Mouse (Mus musculus): ENCODE measurements around the gene Tcf25. TPM values are rescaled to one million over a fixed set of nuclear protein-coding genes. Genes with fewer than 3 reads are reported as not detected.
"Not testable (repeated sequence)": the region's sequence is repeated elsewhere in the genome, so short reads cannot be mapped to it uniquely, and the experiment has no call there.

Tcf25 gene
- total RNA-seq, 2 experiments from 2014 or later: 134 to 140 TPM

- intact Hi-C loops (cut with DNase I): no loop called here
- DNase-seq: no peak
- H3K4me3 ChIP-seq: no peak overlapping the region
- TF ChIP-seq CTCF (IDR thresholded peaks at IDR 0.05): no peak
- no peak overlapping the region for H3K27ac ChIP-seq
These were observed 72.4 kb downstream of the Tcf25 start for GRCm38 (mm10) chr8:123445981-123446380.

GRCm38 (mm10) chr8:123446799-123447198, 73.2 kb downstream of the Tcf25 start:
- no peak overlapping the region for H3K4me3 ChIP-seq
- intact Hi-C loops (cut with DNase I): no loop called here
- TF ChIP-seq CTCF (IDR thresholded peaks at IDR 0.05): no peak
- DNase-seq: no peak
- no peak overlapping the region for H3K27ac ChIP-seq

- no peak for TF ChIP-seq CTCF (IDR thresholded peaks at IDR 0.05)
- H3K27ac ChIP-seq: no peak overlapping the region
- intact Hi-C loops (cut with DNase I): no loop called here
- no peak for DNase-seq
- H3K4me3 ChIP-seq: no peak overlapping the region
These were observed 77.2 kb downstream of the Tcf25 start for GRCm38 (mm10) chr8:123450783-123451182.

GRCm38 (mm10) chr8:123451747-123452146, 78.2 kb downstream of the Tcf25 start:
- intact Hi-C loops (cut with DNase I); H3K4me3 ChIP-seq; H3K27ac ChIP-seq; DNase-seq: not testable (repeated sequence)

- intact Hi-C loops (cut with DNase I): no loop called here
- DNase-seq: no peak
- H3K4me3 ChIP-seq: no peak overlapping the region
- H3K27ac ChIP-seq: no peak overlapping the region
- no peak for TF ChIP-seq CTCF (IDR thresholded peaks at IDR 0.05)
These were observed 78.6 kb downstream of the Tcf25 start for GRCm38 (mm10) chr8:123452149-123452548.

- Histone ChIP-seq H3K4me3 (no peak overlapping the region), H3K27ac (no peak overlapping the region)
- no peak for DNase-seq
- no peak for TF ChIP-seq CTCF (IDR thresholded peaks at IDR 0.05)
- intact Hi-C loops (cut with DNase I): no loop called here
These were observed 79.7 kb downstream of the Tcf25 start for GRCm38 (mm10) chr8:123453291-123453690.

Other genes with a start within 250 kb of the Tcf25 start
- gene Sult5a1, start 215.4 kb upstream of the Tcf25 start, total RNA-seq (2021): 1 to 10 TPM; 2.1 to 2.5 TPM
- gene Dpep1, start 187.5 kb upstream of the Tcf25 start, total RNA-seq (2021): 10 to 100 TPM; 13.6 to 16.7 TPM
- 10 to 100 TPM; 42.6 to 43.8 TPM for gene Chmp1a, start 161.0 kb upstream of the Tcf25 start, total RNA-seq (2021)
- 1 to 10 TPM; 1.2 to 1.8 TPM for gene Spata33, start 160.9 kb upstream of the Tcf25 start, total RNA-seq (2021)
- gene Cdk10, start 148.9 kb upstream of the Tcf25 start, total RNA-seq (2021): 10 to 100 TPM; 13.0 to 15.2 TPM
- 1 to 10 TPM; 1.5 to 2.3 TPM for gene Spata2l, start 137.5 kb upstream of the Tcf25 start, total RNA-seq (2021)
- 1 to 10 TPM; 5.2 to 8.1 TPM for gene Zfp276, start 119.6 kb upstream of the Tcf25 start, total RNA-seq (2021)
- gene Vps9d1, start 119.4 kb upstream of the Tcf25 start, total RNA-seq (2021): 10 to 100 TPM; 17.7 to 18.3 TPM
- gene Fanca, start 55.2 kb upstream of the Tcf25 start, total RNA-seq (2021): not detected
- not detected for gene Spire2, start 41.0 kb upstream of the Tcf25 start, total RNA-seq (2021)
- not detected for gene Mc1r, start 33.4 kb downstream of the Tcf25 start, total RNA-seq (2021)
- gene Tubb3, start 37.7 kb downstream of the Tcf25 start, total RNA-seq (2021): not detected
- 10 to 100 TPM; 38.5 to 39.1 TPM for gene Def8, start 49.8 kb downstream of the Tcf25 start, total RNA-seq (2021)
- gene Afg3l1, start 104.2 kb downstream of the Tcf25 start, total RNA-seq (2021): 10 to 100 TPM; 37.5 to 44.5 TPM
- gene Dbndd1, start 141.7 kb downstream of the Tcf25 start, total RNA-seq (2021): not detected
- 1 to 10 TPM; 3.7 to 4.2 TPM for gene Gas8, start 145.1 kb downstream of the Tcf25 start, total RNA-seq (2021)